Mouse (Mus musculus) spleen, postnatal 4 days (tissue): ENCODE measurements around the gene 1700123K08Rik.
"Not testable (repeated sequence)": the region's sequence is repeated elsewhere in the genome, so short reads cannot be mapped to it uniquely, and the experiment has no call there.

Experiments used
- DNase-seq, 2 experiments: peaks; one replicate each; pipeline ENCODE4 v3.0.0; 2022; ENCODE audit warnings: low spot score in 2 of 2

1700123K08Rik gene

DNA sequence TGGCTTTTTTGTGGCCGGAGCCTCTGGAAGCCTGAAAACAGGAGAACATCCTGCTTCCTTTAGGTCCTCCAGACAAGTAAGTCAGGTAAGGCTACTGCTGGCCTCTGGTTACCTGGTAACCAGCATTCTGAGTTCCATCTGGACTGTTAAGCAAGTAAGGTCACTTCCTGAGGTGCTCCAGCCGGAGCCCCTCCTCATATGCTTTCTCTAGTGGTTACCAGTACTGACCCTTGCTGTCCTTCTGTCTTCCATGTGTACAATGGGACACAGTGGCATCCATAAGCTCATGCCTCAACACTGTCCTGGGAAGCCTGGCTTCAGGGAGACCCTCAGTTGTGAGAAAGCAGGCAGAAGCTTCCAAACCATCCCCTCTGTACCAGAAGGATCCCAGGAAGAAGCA is at the start of gene 1700123K08Rik:
Gene 1700123K08Rik (minus strand): TSS at position 101 of the 400 bp plus-strand sequence.
- not testable (repeated sequence) for DNase-seq

- DNase-seq: no peak
Observed at GRCm38 (mm10) chr5:138587396-138587795, 22.9 kb upstream of the 1700123K08Rik start.

GRCm38 (mm10) chr5:138571623-138572022 is 7.1 kb upstream of the 1700123K08Rik start:
- DNase-seq: no peak

GRCm38 (mm10) chr5:138552718-138553117 is 11.8 kb downstream of the 1700123K08Rik start:
- DNase-seq: no peak

DNA sequence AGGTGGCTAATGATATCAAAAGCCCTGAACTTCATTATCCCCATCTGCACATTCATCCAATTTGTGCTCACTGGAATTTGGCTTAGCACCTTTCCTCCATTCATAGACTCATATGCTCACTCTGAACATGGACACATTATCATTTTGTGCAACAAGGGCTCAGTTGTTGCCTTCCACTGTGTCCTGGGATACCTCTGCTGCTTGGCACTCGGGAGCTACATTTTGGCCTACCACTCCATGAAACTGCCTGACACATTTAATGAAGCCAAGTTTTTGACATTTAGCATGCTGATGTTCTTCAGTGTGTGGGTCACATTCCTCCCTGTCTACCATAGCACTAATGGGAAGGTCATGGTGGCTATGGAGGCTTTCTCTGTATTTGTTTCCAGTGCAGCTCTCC is 32.0 kb downstream of the 1700123K08Rik start:
- DNase-seq: no peak
